Mouse (Mus musculus) layer of hippocampus, adult 2 months (tissue): ENCODE data around the gene H2-Q1. TPM values are rescaled to one million over a fixed set of nuclear protein-coding genes. Genes with fewer than 3 reads are reported as not detected.
"Not testable (repeated sequence)": the region's sequence is repeated elsewhere in the genome, so short reads cannot be mapped to it uniquely, and the experiment has no call there.

ENCODE experiments used
- DNase-seq, 2 experiments: peaks; one replicate each; pipeline ENCODE4 v3.0.0; 2022; ENCODE audit warnings: low spot score in 2 of 2
- H3K27ac ChIP-seq: fragments of 200-600 bp; 2 replicates; pipeline ENCODE4 v1.8.1; 2022
- H3K4me3 ChIP-seq: fragments of 200-600 bp; 2 replicates; pipeline ENCODE4 v1.8.1; 2022; ENCODE audit warnings: mild to moderate bottlenecking
- CTCF ChIP-seq: fragments of 200-600 bp; conservative IDR thresholded peaks from 2 replicates; pipeline ENCODE4 v1.8.1; 2022; ENCODE audit warnings: antibody characterized with exemption, mild to moderate bottlenecking, moderate library complexity
- long read RNA-seq, 2 experiments: library from polyadenylated mRNA; stranded (forward); transcript quantifications; one replicate each; pipeline ENCODE4 v2.0.0; 2021; ENCODE audit warnings: borderline mapping rate in 2 of 2
- total RNA-seq, 2 experiments: library from RNA; stranded (reverse); gene quantifications; 2 replicates each; pipeline ENCODE4 v1.2.3; 2021

The H2-Q1 gene
- total RNA-seq: under 1 TPM; 0.13 to 0.47 TPM
- long read RNA-seq, experiment 1: 0 reads
- long read RNA-seq, experiment 2: 0 reads

- TF ChIP-seq CTCF: no peak
- Histone ChIP-seq H3K4me3 (no peak within 1 kb of the TSS), H3K27ac (no peak within 1 kb of the TSS)
- DNase-seq: no peak
Observed at GRCm38 (mm10) chr17:35320327-35321081, at the start of gene H2-Q1. Gene H2-Q1, plus strand, starts transcription at chr17:35320405.

- no peak for DNase-seq
- no peak for TF ChIP-seq CTCF
- no peak overlapping the region for H3K27ac ChIP-seq
- no peak overlapping the region for H3K4me3 ChIP-seq
Observed at GRCm38 (mm10) chr17:35272249-35272648, 48.0 kb upstream of the H2-Q1 start.

- Histone ChIP-seq H3K4me3 (no peak overlapping the region), H3K27ac (no peak overlapping the region)
- TF ChIP-seq CTCF: peak; percentile 92
- peak; percentile 83 to 93 for DNase-seq
Observed at GRCm38 (mm10) chr17:35274770-35275169, 45.4 kb upstream of the H2-Q1 start.

GRCm38 (mm10) chr17:35276304-35276864 lies 43.8 kb upstream of the H2-Q1 start:
- DNase-seq: no peak
- no peak for TF ChIP-seq CTCF
- H3K4me3 ChIP-seq: no peak overlapping the region
- no peak overlapping the region for H3K27ac ChIP-seq

- TF ChIP-seq CTCF: no peak
- DNase-seq: no peak
- Histone ChIP-seq H3K4me3 (no peak overlapping the region), H3K27ac (no peak overlapping the region)
Observed at GRCm38 (mm10) chr17:35278049-35278448, 42.2 kb upstream of the H2-Q1 start.

- peak; percentile 48 for TF ChIP-seq CTCF
- H3K4me3 ChIP-seq: no peak overlapping the region
- H3K27ac ChIP-seq: no peak overlapping the region
- DNase-seq: no peak
Observed at GRCm38 (mm10) chr17:35278957-35279688, 41.1 kb upstream of the H2-Q1 start.

- Histone ChIP-seq H3K4me3 (no peak overlapping the region), H3K27ac (no peak overlapping the region)
- no peak for TF ChIP-seq CTCF
- DNase-seq: no peak
Observed at GRCm38 (mm10) chr17:35280276-35280675, 39.9 kb upstream of the H2-Q1 start.

GRCm38 (mm10) chr17:35285431-35285830 lies 34.8 kb upstream of the H2-Q1 start:
- H3K4me3 ChIP-seq: no peak overlapping the region
- H3K27ac ChIP-seq: no peak overlapping the region
- TF ChIP-seq CTCF: no peak
- DNase-seq: no peak

- H3K4me3 ChIP-seq, H3K27ac ChIP-seq: not testable (repeated sequence)
- peak in 1 of 2 experiments; percentile 42 for DNase-seq
- peak; percentile 82 for TF ChIP-seq CTCF
Observed at GRCm38 (mm10) chr17:35295796-35296195, 24.4 kb upstream of the H2-Q1 start.

- H3K4me3 ChIP-seq, H3K27ac ChIP-seq, DNase-seq: not testable (repeated sequence)
- TF ChIP-seq CTCF: peak; percentile 16; the same call in 1 of the 2 replicates
Observed at GRCm38 (mm10) chr17:35300261-35300945, 19.8 kb upstream of the H2-Q1 start.

- H3K27ac ChIP-seq: no peak overlapping the region
- peak; percentile 76 to 97 for DNase-seq
- TF ChIP-seq CTCF: peak; percentile 82
- H3K4me3 ChIP-seq: no peak overlapping the region
Observed at GRCm38 (mm10) chr17:35301645-35302258, 18.5 kb upstream of the H2-Q1 start.

GRCm38 (mm10) chr17:35303271-35303670 lies 16.9 kb upstream of the H2-Q1 start:
- TF ChIP-seq CTCF: no peak

More at GRCm38 (mm10) chr17:35303271-35303670, 16.9 kb upstream of the H2-Q1 start:
- H3K4me3 ChIP-seq: no peak overlapping the region
- H3K27ac ChIP-seq: no peak overlapping the region
- DNase-seq: no peak
